Mouse (Mus musculus) brain, embryonic 14.5 days (tissue): ENCODE data around the gene Kcnn4.

Experiments
- CTCF ChIP-seq: fragments of 200-500 bp; IDR thresholded peaks from 2 replicates; pipeline ENCODE4 v1.5.1; 2012; ENCODE audit warnings: inconsistent platforms, mild to moderate bottlenecking, moderate library complexity, borderline replicate concordance; ENCODE audit not compliant: insufficient read depth, insufficient read length; ENCODE audit errors: extremely low read depth
- POLR2A ChIP-seq: fragments of 200-500 bp; IDR thresholded peaks from 2 replicates; pipeline ENCODE4 v1.6.1; 2012; ENCODE audit warnings: mild to moderate bottlenecking, inconsistent platforms, borderline replicate concordance; ENCODE audit not compliant: poor library complexity, insufficient read depth, insufficient read length, severe bottlenecking; ENCODE audit errors: extremely low read depth

DNA sequence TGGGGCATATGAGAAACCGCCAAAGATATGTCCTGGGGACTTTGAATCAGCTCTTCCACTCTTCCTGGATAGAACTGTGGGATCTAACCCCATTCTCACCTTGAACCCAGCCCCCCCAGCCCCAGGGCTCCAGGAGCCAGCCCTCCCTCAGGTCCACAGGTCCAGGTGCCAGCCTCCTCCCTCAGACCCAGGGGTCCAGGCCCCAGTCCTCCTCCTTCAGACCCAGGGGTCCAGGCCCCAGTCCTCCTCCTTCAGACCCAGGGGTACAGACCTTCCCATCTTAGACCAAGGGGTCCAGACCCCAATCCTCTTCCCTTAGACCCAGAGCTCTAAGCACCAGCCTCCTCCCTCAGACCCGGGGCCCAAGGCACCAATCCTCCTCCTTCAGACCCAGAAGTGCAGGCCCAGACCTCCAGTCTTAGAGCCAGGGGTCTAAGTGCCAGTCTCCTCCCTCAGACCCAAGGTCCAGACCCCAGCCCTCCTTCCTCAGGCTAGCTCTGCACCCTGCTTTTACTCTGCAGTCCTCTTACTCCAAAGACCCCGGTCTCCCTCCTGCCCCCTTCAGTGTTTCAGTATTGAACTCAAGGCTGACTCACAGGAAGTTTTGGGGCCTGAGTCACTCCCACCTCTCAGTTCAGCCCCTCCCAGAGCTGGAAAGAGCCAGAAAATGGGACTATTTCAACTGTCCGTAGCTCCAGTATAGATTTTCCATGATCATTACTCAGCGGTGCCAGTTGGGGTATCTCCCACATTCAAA, 4.6 kb upstream of the Kcnn4 start:
- TF ChIP-seq POLR2A (no peak), CTCF (no peak)
